Mouse (Mus musculus): ENCODE results near the gene Evi2. TPM values are rescaled to one million over a fixed set of nuclear protein-coding genes. Genes with fewer than 3 reads are reported as not detected.

Evi2 gene
- 3.6 and 12.0 TPM in 2 replicates for polyA plus RNA-seq (2011; ENCODE audit: insufficient read depth, insufficient read length, low replicate concordance, missing spikeins)

GRCm38 (mm10) chr11:79530333-79530761 lies at the start of gene Evi2, which contains the start of gene Evi2a:
TSS of gene Evi2 (minus strand) at chr11:79530589.
TSS of gene Evi2a (minus strand) at chr11:79530609.
- Histone ChIP-seq H3K27ac (ENCODE audit: control insufficient read depth, insufficient read depth, low read depth, low read length, poor library complexity) (peak within 1 kb of the TSS; percentile 81), H3K4me1 (ENCODE audit: control insufficient read depth, insufficient read depth, low read length) (peaks cover 12% of the 10 kb centered on the region), H3K4me3 (replicated peaks; ENCODE audit: control insufficient read depth, low read depth, low read length) (peak within 1 kb of the TSS; percentile 69)
- TF ChIP-seq POLR2A (IDR thresholded peaks at IDR 0.05; ENCODE audit: borderline replicate concordance, control insufficient read depth, low read depth, low read length) (no peak), CTCF (IDR thresholded peaks at IDR 0.05; ENCODE audit: control insufficient read depth, insufficient read depth, low read length) (no peak)
- 5% methylated on average over 7 of the region's 7 CpGs for WGBS

GRCm38 (mm10) chr11:79577741-79578140 lies 47.4 kb upstream of the Evi2 start:
- 7% methylated on average over 5 of the region's 5 CpGs for WGBS
- H3K27ac ChIP-seq (ENCODE audit: control insufficient read depth, insufficient read depth, low read depth, low read length, poor library complexity): peak overlapping the region; percentile 65
- no peak overlapping the region for H3K4me3 ChIP-seq (replicated peaks; ENCODE audit: control insufficient read depth, low read depth, low read length)
- TF ChIP-seq POLR2A (IDR thresholded peaks at IDR 0.05; ENCODE audit: borderline replicate concordance, control insufficient read depth, low read depth, low read length): no peak
- TF ChIP-seq CTCF (IDR thresholded peaks at IDR 0.05; ENCODE audit: control insufficient read depth, insufficient read depth, low read length): peak; percentile 55
- H3K4me1 ChIP-seq (ENCODE audit: control insufficient read depth, insufficient read depth, low read length): no peaks in the 10 kb centered on the region; the same call in 1 of the 2 replicates

GRCm38 (mm10) chr11:79575383-79576073 lies 45.1 kb upstream of the Evi2 start:
- Histone ChIP-seq H3K27ac (ENCODE audit: control insufficient read depth, insufficient read depth, low read depth, low read length, poor library complexity) (no peak overlapping the region), H3K4me1 (ENCODE audit: control insufficient read depth, insufficient read depth, low read length) (no peaks in the 10 kb centered on the region; the same call in 1 of the 2 replicates), H3K4me3 (replicated peaks; ENCODE audit: control insufficient read depth, low read depth, low read length) (no peak overlapping the region)
- 90% methylated on average over 14 of the region's 14 CpGs for WGBS
- no peak for TF ChIP-seq CTCF (IDR thresholded peaks at IDR 0.05; ENCODE audit: control insufficient read depth, insufficient read depth, low read length)
- no peak for TF ChIP-seq POLR2A (IDR thresholded peaks at IDR 0.05; ENCODE audit: borderline replicate concordance, control insufficient read depth, low read depth, low read length)

GRCm38 (mm10) chr11:79573836-79574235 lies 43.4 kb upstream of the Evi2 start:
- WGBS: 36% methylated on average over 3 of the region's 3 CpGs
- Histone ChIP-seq H3K4me1 (ENCODE audit: control insufficient read depth, insufficient read depth, low read length) (no peaks in the 10 kb centered on the region; the same call in 1 of the 2 replicates), H3K27ac (ENCODE audit: control insufficient read depth, insufficient read depth, low read depth, low read length, poor library complexity) (no peak overlapping the region), H3K4me3 (replicated peaks; ENCODE audit: control insufficient read depth, low read depth, low read length) (no peak overlapping the region)
- TF ChIP-seq POLR2A (IDR thresholded peaks at IDR 0.05; ENCODE audit: borderline replicate concordance, control insufficient read depth, low read depth, low read length): no peak
- no peak for TF ChIP-seq CTCF (IDR thresholded peaks at IDR 0.05; ENCODE audit: control insufficient read depth, insufficient read depth, low read length)

- WGBS: 51% methylated on average over 2 of the region's 2 CpGs
These were observed 39.9 kb upstream of the Evi2 start for GRCm38 (mm10) chr11:79570319-79570718.

GRCm38 (mm10) chr11:79568197-79568911 lies 38.0 kb upstream of the Evi2 start:
- 89% methylated on average over 11 of the region's 11 CpGs for WGBS
- no peaks in the 10 kb centered on the region for H3K4me1 ChIP-seq (ENCODE audit: control insufficient read depth, insufficient read depth, low read length)
- no peak overlapping the region for H3K4me3 ChIP-seq (replicated peaks; ENCODE audit: control insufficient read depth, low read depth, low read length)
- TF ChIP-seq CTCF (IDR thresholded peaks at IDR 0.05; ENCODE audit: control insufficient read depth, insufficient read depth, low read length): no peak
- TF ChIP-seq POLR2A (IDR thresholded peaks at IDR 0.05; ENCODE audit: borderline replicate concordance, control insufficient read depth, low read depth, low read length): no peak
- H3K27ac ChIP-seq (ENCODE audit: control insufficient read depth, insufficient read depth, low read depth, low read length, poor library complexity): no peak overlapping the region

More at GRCm38 (mm10) chr11:79570319-79570718, 39.9 kb upstream of the Evi2 start:
- H3K4me1 ChIP-seq (ENCODE audit: control insufficient read depth, insufficient read depth, low read length): no peaks in the 10 kb centered on the region; the same call in 1 of the 2 replicates
- H3K4me3 ChIP-seq (replicated peaks; ENCODE audit: control insufficient read depth, low read depth, low read length): no peak overlapping the region
- TF ChIP-seq CTCF (IDR thresholded peaks at IDR 0.05; ENCODE audit: control insufficient read depth, insufficient read depth, low read length) (no peak), POLR2A (IDR thresholded peaks at IDR 0.05; ENCODE audit: borderline replicate concordance, control insufficient read depth, low read depth, low read length) (no peak)
- no peak overlapping the region for H3K27ac ChIP-seq (ENCODE audit: control insufficient read depth, insufficient read depth, low read depth, low read length, poor library complexity)

- 69% methylated on average over 1 of the region's 1 CpGs for WGBS
- H3K4me1 ChIP-seq (ENCODE audit: control insufficient read depth, insufficient read depth, low read length): no peaks in the 10 kb centered on the region
- TF ChIP-seq CTCF (IDR thresholded peaks at IDR 0.05; ENCODE audit: control insufficient read depth, insufficient read depth, low read length) (no peak), POLR2A (IDR thresholded peaks at IDR 0.05; ENCODE audit: borderline replicate concordance, control insufficient read depth, low read depth, low read length) (no peak)
- no peak overlapping the region for H3K27ac ChIP-seq (ENCODE audit: control insufficient read depth, insufficient read depth, low read depth, low read length, poor library complexity)
- no peak overlapping the region for H3K4me3 ChIP-seq (replicated peaks; ENCODE audit: control insufficient read depth, low read depth, low read length)
These were observed 36.6 kb upstream of the Evi2 start for GRCm38 (mm10) chr11:79566947-79567346.

- whole genome bisulfite sequencing: 89% methylated on average over 7 of the region's 7 CpGs
- TF ChIP-seq POLR2A (IDR thresholded peaks at IDR 0.05; ENCODE audit: borderline replicate concordance, control insufficient read depth, low read depth, low read length): no peak
- TF ChIP-seq CTCF (IDR thresholded peaks at IDR 0.05; ENCODE audit: control insufficient read depth, insufficient read depth, low read length): no peak
- H3K4me1 ChIP-seq (ENCODE audit: control insufficient read depth, insufficient read depth, low read length): no peaks in the 10 kb centered on the region
- no peak overlapping the region for H3K4me3 ChIP-seq (replicated peaks; ENCODE audit: control insufficient read depth, low read depth, low read length)
- no peak overlapping the region for H3K27ac ChIP-seq (ENCODE audit: control insufficient read depth, insufficient read depth, low read depth, low read length, poor library complexity)
These were observed 33.1 kb upstream of the Evi2 start for GRCm38 (mm10) chr11:79563493-79563892.

Data from bone marrow, adult 2 months (tissue).